Mouse (Mus musculus): ENCODE data around the gene Clcn6. TPM values are rescaled to one million over a fixed set of nuclear protein-coding genes. Genes with fewer than 3 reads are reported as not detected.

Clcn6 gene
- polyA plus RNA-seq, 1 experiment from 2014 or later = 4.2 TPM

DNA sequence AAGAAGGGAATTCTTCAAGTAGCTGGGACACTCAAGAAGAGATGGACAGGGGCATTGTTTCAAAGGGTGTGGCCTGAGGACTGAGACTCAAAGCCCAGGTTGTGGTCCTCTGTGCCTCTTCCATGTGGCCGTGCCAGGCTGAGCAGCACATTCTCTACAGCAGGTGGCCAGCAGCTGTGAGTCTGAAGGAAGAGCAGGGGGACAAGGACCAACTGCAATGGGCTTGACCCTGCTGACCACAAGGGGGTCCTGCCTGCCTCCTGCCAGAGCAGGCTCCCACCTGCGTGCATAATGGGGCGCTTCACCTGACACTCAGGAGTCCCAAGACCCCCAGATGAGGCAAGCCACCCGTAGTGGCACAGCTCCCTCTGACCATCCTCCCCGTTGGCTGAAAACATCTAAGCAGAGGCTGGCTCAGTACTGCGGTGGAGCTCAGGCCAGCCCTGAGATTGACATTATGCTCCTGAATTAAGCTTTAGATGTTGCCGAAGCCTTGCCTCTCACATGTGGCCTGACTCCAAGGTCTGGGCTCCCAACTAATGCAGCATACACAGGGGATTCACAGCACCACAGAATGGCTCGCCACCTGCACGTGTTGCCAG, 19.7 kb upstream of the Clcn6 start:
- 92% methylated on average over 9 of the region's 9 CpGs for WGBS
- Histone ChIP-seq H3K4me2 (ENCODE audit: low read length) (no peak overlapping the region), H3K9ac (ENCODE audit: low read depth, low read length) (no peak overlapping the region), H3K36me3 (ENCODE audit: insufficient read depth, low read length) (peaks cover 54% of the 10 kb centered on the region), H3K27me3 (ENCODE audit: insufficient read depth, low read length) (no peaks in the 10 kb centered on the region), H3K9me3 (replicated peaks; ENCODE audit: low read length) (no peaks in the 10 kb centered on the region), H3K27ac (no peak overlapping the region), H3K4me1 (replicated peaks; ENCODE audit: insufficient read depth, low read length) (no peaks in the 10 kb centered on the region), H3K4me3 (replicated peaks; ENCODE audit: low read depth, low read length) (no peak overlapping the region)
- DNase-seq (ENCODE audit: low spot score) (no peak), ATAC-seq (replicated peaks; ENCODE audit: low FRiP score, low read depth) (no peak)
- no peak for TF ChIP-seq CTCF (IDR thresholded peaks at IDR 0.05; ENCODE audit: low read depth)

GRCm38 (mm10) chr4:148057661-148058209, 19.1 kb upstream of the Clcn6 start:
- H3K4me2 ChIP-seq (ENCODE audit: low read length) = no peak overlapping the region
- H3K4me3 ChIP-seq (replicated peaks; ENCODE audit: low read depth, low read length) = no peak overlapping the region
- H3K9ac ChIP-seq (ENCODE audit: low read depth, low read length) = no peak overlapping the region
- TF ChIP-seq CTCF (IDR thresholded peaks at IDR 0.05; ENCODE audit: low read depth) = peak; percentile 38; the same call in 1 of the 2 replicates
- H3K9me3 ChIP-seq (replicated peaks; ENCODE audit: low read length) = no peaks in the 10 kb centered on the region
- no peak overlapping the region for H3K27ac ChIP-seq
- peaks cover 60% of the 10 kb centered on the region for H3K36me3 ChIP-seq (ENCODE audit: insufficient read depth, low read length)
- WGBS = 72% methylated on average over 5 of the region's 5 CpGs
- ATAC-seq (replicated peaks; ENCODE audit: low FRiP score, low read depth) (no peak), DNase-seq (ENCODE audit: low spot score) (no peak)
- no peaks in the 10 kb centered on the region for H3K4me1 ChIP-seq (replicated peaks; ENCODE audit: insufficient read depth, low read length)
- H3K27me3 ChIP-seq (ENCODE audit: insufficient read depth, low read length) = no peaks in the 10 kb centered on the region

- WGBS = 55% methylated on average over 4 of the region's 4 CpGs
- no peak for DNase-seq (ENCODE audit: low spot score)
Measured at GRCm38 (mm10) chr4:148056801-148057200, 18.2 kb upstream of the Clcn6 start.

GRCm38 (mm10) chr4:148056246-148056645, 17.6 kb upstream of the Clcn6 start:
- Histone ChIP-seq H3K4me2 (ENCODE audit: low read length) (no peak overlapping the region), H3K36me3 (ENCODE audit: insufficient read depth, low read length) (peaks cover 75% of the 10 kb centered on the region), H3K27ac (no peak overlapping the region), H3K9me3 (replicated peaks; ENCODE audit: low read length) (no peaks in the 10 kb centered on the region), H3K27me3 (ENCODE audit: insufficient read depth, low read length) (no peaks in the 10 kb centered on the region), H3K4me3 (replicated peaks; ENCODE audit: low read depth, low read length) (no peak overlapping the region), H3K4me1 (replicated peaks; ENCODE audit: insufficient read depth, low read length) (no peaks in the 10 kb centered on the region), H3K9ac (ENCODE audit: low read depth, low read length) (no peak overlapping the region)
- 80% methylated on average over 7 of the region's 7 CpGs for WGBS
- DNase-seq (ENCODE audit: low spot score) = no peak
- TF ChIP-seq CTCF (IDR thresholded peaks at IDR 0.05; ENCODE audit: low read depth) = no peak
- ATAC-seq (replicated peaks; ENCODE audit: low FRiP score, low read depth) = no peak

More at GRCm38 (mm10) chr4:148056801-148057200, 18.2 kb upstream of the Clcn6 start:
- no peak overlapping the region for H3K9ac ChIP-seq (ENCODE audit: low read depth, low read length)
- no peaks in the 10 kb centered on the region for H3K9me3 ChIP-seq (replicated peaks; ENCODE audit: low read length)
- no peak overlapping the region for H3K4me2 ChIP-seq (ENCODE audit: low read length)
- TF ChIP-seq CTCF (IDR thresholded peaks at IDR 0.05; ENCODE audit: low read depth) = no peak
- no peak overlapping the region for H3K27ac ChIP-seq
- no peaks in the 10 kb centered on the region for H3K4me1 ChIP-seq (replicated peaks; ENCODE audit: insufficient read depth, low read length)
- H3K4me3 ChIP-seq (replicated peaks; ENCODE audit: low read depth, low read length) = no peak overlapping the region
- H3K27me3 ChIP-seq (ENCODE audit: insufficient read depth, low read length) = no peaks in the 10 kb centered on the region
- H3K36me3 ChIP-seq (ENCODE audit: insufficient read depth, low read length) = peaks cover 69% of the 10 kb centered on the region
- no peak for ATAC-seq (replicated peaks; ENCODE audit: low FRiP score, low read depth)

- DNase-seq (ENCODE audit: low spot score) = no peak
- Histone ChIP-seq H3K4me1 (replicated peaks; ENCODE audit: insufficient read depth, low read length) (no peaks in the 10 kb centered on the region), H3K9me3 (replicated peaks; ENCODE audit: low read length) (no peaks in the 10 kb centered on the region), H3K4me2 (ENCODE audit: low read length) (no peak overlapping the region), H3K27ac (no peak overlapping the region), H3K9ac (ENCODE audit: low read depth, low read length) (no peak overlapping the region), H3K36me3 (ENCODE audit: insufficient read depth, low read length) (peaks cover 84% of the 10 kb centered on the region), H3K4me3 (replicated peaks; ENCODE audit: low read depth, low read length) (no peak overlapping the region), H3K27me3 (ENCODE audit: insufficient read depth, low read length) (no peaks in the 10 kb centered on the region)
- 81% methylated on average over 21 of the region's 21 CpGs for WGBS
- no peak for TF ChIP-seq CTCF (IDR thresholded peaks at IDR 0.05; ENCODE audit: low read depth)
- ATAC-seq (replicated peaks; ENCODE audit: low FRiP score, low read depth) = no peak
Measured at GRCm38 (mm10) chr4:148054961-148055695, 16.5 kb upstream of the Clcn6 start.

- Histone ChIP-seq H3K4me1 (replicated peaks; ENCODE audit: insufficient read depth, low read length) (no peaks in the 10 kb centered on the region), H3K4me3 (replicated peaks; ENCODE audit: low read depth, low read length) (no peak overlapping the region), H3K9me3 (replicated peaks; ENCODE audit: low read length) (no peaks in the 10 kb centered on the region), H3K4me2 (ENCODE audit: low read length) (no peak overlapping the region), H3K27ac (no peak overlapping the region), H3K9ac (ENCODE audit: low read depth, low read length) (no peak overlapping the region), H3K27me3 (ENCODE audit: insufficient read depth, low read length) (no peaks in the 10 kb centered on the region), H3K36me3 (ENCODE audit: insufficient read depth, low read length) (peaks cover 89% of the 10 kb centered on the region)
- TF ChIP-seq CTCF (IDR thresholded peaks at IDR 0.05; ENCODE audit: low read depth) = no peak
- 90% methylated on average over 12 of the region's 12 CpGs for WGBS
- no peak for DNase-seq (ENCODE audit: low spot score)
- ATAC-seq (replicated peaks; ENCODE audit: low FRiP score, low read depth) = no peak
Measured at GRCm38 (mm10) chr4:148053417-148053920, 14.8 kb upstream of the Clcn6 start.
